Mouse (Mus musculus) C2C12 (cell line): ENCODE results near the gene Izumo4.

ENCODE experiments used
- CTCF ChIP-seq: IDR thresholded peaks from one replicate; pipeline ENCODE4 v1.5.1; 2011; ENCODE audit not compliant: control insufficient read depth, insufficient read depth, insufficient read length
- MAX ChIP-seq: IDR thresholded peaks from one replicate; pipeline ENCODE4 v1.6.1; 2011; ENCODE audit warnings: mild to moderate bottlenecking, control low read depth
- MYOD1 ChIP-seq: IDR thresholded peaks from one replicate; pipeline ENCODE4 v1.6.1; 2011; ENCODE audit warnings: low read depth; ENCODE audit not compliant: control insufficient read depth, insufficient read length

DNA sequence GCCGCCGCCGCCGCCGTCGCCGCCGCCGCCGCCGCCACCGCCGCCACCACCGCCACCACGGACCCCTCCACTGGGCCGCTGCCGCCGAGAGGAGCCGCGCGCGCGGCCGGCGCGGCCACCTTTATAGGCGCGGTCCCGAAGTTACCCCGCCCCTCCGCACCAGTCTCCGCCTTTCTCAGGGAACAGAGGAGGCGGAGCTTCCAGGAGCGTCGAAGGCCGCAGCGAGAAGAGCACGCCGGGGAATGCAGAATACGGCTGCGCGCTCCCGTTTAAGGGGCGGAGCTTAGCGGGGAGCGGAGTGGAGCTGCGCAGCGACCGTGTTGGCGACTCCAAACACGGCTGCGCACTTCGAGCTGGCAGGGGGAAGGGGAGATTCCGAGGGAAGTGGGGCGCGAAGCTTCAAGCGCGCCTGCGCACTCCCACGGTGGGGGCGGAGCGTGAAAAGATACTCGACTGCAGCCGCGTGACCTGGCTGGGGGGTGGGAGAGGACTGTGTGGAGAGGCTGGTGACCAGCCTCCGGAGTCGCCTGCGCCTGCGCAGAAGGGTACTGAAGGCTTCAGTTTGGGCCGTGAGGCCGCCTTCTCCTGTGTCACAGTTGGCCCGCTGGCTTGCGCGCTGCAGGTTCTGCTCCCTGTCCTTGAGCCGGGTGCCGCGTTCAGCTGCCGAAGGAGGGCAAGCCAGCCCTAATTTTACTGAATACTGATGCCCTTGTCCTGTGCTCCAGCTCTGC, 25.6 kb upstream of the Izumo4 start:
- no peak for TF ChIP-seq CTCF
- TF ChIP-seq MYOD1: no peak
- peak; percentile 77 for TF ChIP-seq MAX
